Mouse (Mus musculus) layer of hippocampus, adult 18-20 months (tissue): ENCODE measurements around the gene Zpld1. TPM values are rescaled to one million over a fixed set of nuclear protein-coding genes. Genes with fewer than 3 reads are reported as not detected.

Experiments used
- DNase-seq, 2 experiments: peaks; one replicate each; pipeline ENCODE4 v3.0.0; 2022; ENCODE audit warnings: low spot score in 2 of 2
- long read RNA-seq: library from polyadenylated mRNA; stranded (forward); transcript quantifications from one replicate; pipeline ENCODE4 v2.0.0, GENCODE M21; 2021
- total RNA-seq, 2 experiments: library from RNA; stranded (reverse); gene quantifications; 2 replicates each; pipeline ENCODE4 v1.2.3; 2021

Zpld1 gene
- total RNA-seq = under 1 TPM; 0.45 to 0.68 TPM
- long read RNA-seq, partial matches to known transcripts = 0 of 1 reads
- long read RNA-seq, other reads (novel, unspliced or antisense) = 1 of 1 reads

DNA sequence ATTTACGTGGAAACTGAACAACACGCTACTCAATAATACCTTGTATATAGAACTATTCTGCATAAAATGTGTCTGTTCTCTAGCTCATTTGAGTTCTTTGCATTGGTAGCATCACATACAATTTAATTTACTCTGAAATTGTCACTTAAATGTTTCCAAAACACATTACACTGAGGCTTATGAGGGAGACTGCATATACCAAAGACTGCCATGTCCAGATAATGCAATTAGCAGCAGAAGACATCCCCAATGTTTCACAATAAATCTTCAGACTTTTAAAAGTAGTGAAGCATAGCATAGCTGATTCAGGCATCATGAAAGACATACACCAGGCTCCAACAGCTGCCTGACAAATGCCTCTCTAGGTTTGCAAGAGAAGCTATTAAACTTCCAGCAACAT lies at the start of gene Zpld1:
Zpld1 (minus strand) TSS at position 101 of the 400 bp plus-strand sequence.
- no peak for DNase-seq

DNA sequence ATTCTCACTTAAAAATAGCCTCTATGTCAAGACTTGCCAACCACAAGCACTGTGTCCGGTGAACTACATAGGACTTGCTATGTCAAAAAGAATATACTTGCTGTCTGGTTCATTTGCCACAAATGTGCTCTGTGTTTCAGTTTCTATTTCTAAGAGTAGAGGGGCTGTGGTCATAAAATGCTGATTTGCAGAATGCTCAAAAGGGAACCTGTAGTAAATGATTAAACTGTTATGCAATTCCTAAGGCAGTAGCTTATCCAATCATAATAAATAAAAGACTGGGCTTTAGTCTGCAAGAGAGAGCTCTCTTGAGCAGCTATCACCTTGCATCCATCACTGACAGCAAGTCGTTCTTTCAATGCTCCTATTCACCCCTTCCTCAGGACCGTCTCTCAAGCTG lies 47.9 kb upstream of the Zpld1 start:
- no peak for DNase-seq

DNA sequence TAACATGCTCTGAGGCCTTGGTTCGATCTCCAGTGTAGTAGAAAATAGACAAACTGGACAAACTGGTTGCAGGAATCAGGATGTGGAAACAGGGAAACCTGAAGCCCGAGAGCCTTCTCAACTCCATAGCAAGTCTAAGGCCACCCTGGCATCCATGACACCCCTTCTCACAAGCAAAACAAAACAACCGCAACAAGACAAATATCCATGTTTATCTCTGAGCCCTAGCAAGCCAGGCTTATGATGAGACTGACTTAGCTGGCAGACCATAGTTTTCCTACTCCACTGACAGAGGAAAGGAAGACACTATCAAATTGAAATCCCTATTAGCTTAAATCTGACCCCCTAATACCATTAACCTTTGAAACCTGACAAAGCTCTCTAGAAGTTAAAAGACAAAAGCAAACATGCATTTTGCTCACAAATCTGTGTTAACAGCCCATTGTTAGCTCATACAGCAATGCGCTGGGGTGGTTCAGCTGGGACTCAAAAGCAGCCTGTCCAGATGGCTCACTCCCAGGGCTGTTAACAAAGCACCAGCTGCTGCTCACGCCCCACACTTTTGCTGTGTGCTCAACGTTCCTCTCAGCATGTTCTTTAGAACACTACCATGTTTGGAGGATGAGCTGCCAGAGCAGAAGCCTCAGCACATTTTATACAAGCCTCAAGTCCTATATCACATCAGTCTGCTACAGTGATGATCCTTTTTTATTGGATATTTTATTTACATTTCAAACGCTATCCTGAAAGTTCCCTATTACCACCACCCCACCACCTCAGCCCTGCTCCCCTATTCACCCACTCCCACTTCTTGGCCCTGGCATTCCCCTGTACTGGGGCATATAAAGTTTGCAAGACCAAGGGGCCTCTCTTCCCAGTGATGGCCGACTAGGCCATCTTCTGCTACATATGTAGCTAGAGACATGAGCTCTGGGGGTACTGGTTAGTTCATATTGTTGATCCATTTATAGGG lies 24.0 kb upstream of the Zpld1 start:
- DNase-seq = peak; percentile 88 to 96

DNA sequence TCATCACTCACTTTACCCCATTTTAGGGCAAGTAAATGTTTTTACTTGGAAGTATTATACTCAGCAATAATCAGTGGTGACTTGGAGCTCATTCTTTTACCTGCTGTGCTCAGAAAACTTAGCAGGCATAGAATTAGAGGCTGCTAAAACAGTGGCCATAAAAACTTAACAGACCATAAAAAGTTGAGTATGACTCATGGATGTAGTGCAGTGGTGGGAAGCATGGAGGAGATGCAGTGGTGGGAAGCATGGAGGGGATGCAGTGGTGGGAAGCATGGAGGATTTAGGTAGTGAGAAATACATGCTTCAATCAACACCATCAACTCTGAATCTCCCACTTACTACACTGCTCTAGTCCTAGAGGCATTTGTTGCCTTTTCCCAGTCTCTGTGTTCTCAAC lies 19.2 kb upstream of the Zpld1 start:
- no peak for DNase-seq

DNA sequence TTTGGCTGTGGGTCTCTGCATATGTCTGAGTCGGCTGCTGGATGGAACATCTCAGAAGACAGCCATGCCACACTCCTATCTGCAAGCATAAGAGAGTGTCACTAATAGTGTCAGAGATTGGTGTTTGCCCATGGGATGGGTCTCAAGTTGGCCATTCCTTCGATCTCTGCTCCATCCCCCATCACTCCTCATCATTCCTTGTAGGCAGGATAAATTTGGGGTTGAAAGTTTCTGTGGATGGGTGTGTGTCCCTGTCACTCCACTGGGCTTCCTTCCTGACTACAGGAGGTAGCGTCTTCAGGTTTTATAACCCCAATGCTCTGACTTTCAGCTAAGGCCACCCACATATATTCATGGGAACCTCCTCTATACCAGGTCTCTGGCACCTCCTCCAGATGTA lies 14.3 kb upstream of the Zpld1 start:
- DNase-seq = no peak

DNA sequence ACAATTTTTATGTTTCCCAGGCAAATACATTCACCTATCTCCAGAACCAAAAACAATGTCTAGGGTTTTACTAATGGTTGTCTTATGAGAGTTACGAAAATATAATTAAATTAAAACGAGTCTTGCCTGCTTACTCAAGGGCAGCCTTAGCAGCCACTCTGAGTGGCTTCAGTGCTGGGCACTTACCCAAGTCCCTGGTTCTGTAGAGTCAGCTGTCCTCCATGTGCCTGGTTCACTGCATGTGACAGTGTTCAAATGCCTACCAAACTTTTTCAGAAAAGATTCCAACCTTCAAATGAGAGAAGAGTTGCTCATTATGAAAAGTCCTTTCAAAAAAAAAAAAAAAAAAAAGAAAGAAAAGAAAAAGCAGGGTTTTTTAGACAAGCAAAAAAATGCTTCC lies 15.1 kb downstream of the Zpld1 start:
- no peak for DNase-seq

DNA sequence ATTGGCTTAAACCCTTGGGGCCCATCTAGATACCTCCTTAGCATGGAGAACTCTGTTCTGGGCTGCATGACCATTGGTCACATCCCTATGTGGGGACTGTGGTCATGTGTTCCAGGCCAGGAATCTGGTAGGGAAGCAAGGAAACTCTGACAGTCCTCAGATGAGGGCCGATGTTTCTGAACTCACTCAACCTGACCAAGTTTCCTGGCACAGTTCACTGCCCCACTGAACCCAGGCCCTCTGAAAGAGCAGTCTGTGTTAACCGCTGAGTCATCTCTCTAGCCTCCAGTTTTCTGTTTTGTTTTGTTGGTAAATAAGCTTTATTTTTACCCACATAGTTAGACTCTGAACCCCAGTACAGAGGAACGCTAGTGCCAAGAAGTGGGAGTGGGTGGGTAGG lies 20.3 kb downstream of the Zpld1 start:
- DNase-seq = no peak

DNA sequence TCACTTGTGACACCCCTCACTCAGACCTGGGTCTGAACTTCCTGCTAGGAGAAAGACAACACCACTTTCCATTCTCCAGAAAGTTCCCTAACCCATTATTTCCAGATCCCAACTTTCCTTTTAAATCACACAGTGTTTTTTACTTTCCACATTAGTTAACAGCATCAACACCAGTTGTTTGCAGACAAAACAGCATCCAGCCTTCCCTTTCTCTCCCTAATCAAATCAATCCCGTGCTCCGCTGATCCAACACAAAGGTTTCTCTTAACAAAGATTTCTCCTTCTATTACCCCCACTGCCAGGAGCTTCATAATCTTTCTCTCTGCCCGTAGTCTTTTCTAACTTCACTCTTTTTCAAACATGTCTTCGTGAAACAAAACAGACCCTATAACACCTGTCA lies 32.5 kb downstream of the Zpld1 start:
- DNase-seq = no peak

DNA sequence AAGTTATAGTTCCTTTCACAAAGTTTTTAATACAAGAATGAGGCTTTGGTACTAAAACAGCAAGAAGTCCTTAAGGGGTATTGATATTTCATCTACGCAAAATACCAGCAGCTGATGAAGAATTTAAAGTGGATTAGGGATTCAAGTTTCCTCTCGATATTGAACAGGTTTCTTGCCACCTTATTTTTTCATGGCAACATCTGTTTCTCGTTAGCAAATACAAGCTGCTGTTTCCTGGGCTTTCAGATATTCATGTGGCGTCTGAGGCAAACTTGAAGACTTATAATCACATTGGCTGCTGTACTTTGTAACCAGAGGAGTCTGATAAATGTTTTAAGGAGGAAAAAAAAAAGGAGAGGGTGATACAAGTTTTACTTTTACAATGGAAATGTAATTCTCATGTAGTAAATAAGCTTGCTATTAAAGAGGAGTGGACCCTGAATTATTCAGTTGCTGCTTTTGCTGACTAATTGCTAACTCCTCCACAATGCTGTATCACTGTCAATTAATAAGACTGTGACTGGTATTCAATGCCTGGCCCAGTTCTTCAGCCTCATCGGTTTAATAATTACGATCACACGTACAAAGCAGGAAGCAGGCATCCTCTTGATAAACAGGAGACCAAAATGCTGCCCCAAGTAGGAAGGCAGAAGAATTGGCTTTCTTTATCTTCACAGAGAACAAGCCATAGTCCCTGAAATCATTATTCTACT lies 36.8 kb downstream of the Zpld1 start:
- no peak for DNase-seq

DNA sequence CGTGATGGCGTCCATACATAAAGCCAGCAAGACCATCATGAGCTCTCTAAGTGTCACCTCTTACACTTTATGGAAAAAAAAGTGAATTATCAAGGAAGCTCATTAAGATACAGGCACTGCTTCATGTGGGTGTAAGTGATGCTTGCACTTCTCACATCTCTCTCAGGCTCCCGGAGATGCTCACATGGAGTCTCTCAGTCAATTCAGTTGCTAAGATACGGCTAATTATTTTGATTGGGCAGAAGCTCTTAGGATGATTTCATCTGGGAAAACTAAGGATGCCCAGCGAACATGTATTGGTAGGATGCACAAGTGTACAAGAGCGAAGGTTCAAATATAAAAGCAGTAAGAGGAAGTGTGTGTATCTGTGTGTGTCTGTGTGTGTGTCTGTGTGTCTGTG lies 38.1 kb downstream of the Zpld1 start:
- peak; percentile 21 to 59 for DNase-seq

DNA sequence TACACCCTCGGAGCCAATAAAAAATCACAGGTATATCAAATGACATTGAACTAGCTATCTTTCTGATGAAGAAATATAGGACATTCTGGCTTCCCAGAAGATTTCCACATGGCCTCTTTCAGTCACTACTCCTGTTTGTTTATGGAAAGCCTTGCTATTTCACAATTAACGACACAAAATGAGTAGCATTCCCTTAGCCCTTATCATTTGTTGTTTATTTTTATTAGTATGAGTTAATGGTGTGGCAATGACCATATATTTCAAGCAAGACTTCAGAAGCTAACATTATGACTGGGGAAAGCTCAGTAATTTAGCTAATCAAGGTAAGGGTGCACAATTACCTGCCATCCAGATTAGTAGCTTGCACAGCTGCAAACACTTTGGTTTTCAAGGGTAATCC lies 56.8 kb downstream of the Zpld1 start:
- no peak for DNase-seq

DNA sequence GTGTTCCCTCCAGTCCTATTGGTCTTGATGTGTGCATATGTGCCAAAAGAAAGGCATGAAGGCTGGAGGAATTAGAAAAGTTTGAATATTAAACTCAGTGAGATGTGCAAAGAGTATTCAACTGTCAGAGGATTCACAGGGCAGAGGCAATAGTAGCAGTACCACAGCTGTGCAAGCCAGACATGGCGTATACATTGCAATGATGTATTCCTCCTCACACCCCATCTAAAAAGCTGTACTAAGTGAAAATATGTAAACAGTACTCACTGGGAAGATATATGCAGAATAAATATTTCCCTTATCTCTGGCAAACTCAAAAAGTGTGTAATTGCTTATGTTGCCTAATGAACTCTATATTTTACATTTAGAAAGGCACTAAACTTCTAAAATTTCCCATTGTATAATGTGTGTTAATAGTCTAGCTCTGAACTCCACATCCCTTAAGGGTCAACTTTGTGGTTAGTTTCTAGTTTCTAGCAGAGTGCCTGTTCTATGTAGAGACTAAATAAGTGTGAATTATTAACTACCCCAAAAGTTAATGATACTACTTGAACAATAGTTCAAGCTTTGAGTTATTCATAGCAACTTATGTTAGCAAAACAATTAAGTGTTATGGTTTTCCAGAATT lies 68.7 kb downstream of the Zpld1 start:
- DNase-seq = no peak

DNA sequence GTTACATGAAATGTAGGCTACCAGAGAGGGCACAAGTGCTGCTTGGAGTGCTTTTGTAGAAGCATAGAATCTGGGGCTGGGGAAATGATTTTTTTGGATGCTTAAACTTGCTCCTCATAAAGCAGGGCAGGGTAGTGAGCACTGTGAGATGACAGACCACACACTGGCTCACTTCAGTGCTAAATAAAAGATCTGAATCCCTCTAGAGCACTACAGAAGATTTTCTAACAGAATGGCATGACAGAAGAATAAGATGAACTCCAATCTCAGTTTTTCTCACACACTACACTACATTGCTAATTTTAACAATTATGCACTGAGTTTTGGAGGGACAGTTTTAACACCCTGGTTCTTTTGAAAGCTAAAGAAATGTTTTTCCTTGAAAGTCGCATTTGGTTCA lies 93.8 kb downstream of the Zpld1 start:
- DNase-seq = no peak

DNA sequence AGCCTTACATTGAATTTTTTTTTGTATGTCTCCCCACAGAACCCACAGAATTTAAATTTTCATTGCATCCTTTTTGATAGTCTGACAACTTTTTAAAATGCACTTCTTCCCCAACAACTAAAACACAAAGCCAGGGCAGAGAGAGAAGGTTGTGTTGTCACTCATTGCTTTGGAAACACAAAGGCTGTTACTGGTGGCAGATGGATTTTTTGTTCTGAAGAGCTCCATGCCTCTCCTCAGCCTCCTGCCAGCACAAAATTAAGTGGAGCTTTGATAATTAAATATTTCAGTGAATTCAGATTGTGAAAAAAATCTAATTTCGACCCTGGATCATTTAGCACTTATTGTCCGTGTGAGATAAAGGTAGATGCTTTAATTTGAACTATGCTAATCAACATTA lies 107.4 kb downstream of the Zpld1 start:
- DNase-seq = peak in 1 of 2 experiments; percentile 34

DNA sequence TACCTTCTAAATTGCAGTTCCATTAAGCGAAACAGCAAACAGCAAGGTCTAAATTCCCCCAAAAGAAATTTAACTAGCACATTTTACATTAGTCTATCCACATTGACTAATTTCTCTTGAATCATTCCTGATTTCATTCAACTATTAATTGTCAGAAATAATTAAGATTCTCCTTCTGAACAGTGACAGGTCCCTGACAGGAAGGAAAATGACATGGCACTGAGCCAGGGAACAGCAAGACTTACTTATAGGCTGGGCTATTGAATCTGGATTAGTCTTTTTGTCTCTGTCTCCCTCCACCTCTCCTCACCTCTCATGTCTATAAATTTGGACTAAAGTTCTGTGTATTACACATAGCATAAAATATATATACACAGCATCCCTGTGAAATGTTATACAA lies 112.4 kb downstream of the Zpld1 start:
- no peak for DNase-seq
